Mouse (Mus musculus) midbrain, embryonic 10.5 days (tissue): ENCODE data around the gene Aebp1. TPM values are rescaled to one million over a fixed set of nuclear protein-coding genes. Genes with fewer than 3 reads are reported as not detected.

ENCODE experiments used
- DNase-seq: peaks from one replicate; pipeline ENCODE4 v3.0.0-alpha.2; 2017; ENCODE audit warnings: low spot score
- H3K27ac ChIP-seq: fragments of 300-500 bp; sonication (generic); replicated peaks from 2 replicates; pipeline ENCODE4 v1.5.1; 2016; ENCODE audit warnings: mild to moderate bottlenecking
- H3K27me3 ChIP-seq: fragments of 300-500 bp; sonication (generic); 2 replicates; pipeline ENCODE4 v1.6.1; 2016; ENCODE audit warnings: low read depth, mild to moderate bottlenecking; ENCODE audit not compliant: poor library complexity, severe bottlenecking
- H3K36me3 ChIP-seq: fragments of 300-500 bp; sonication (generic); 2 replicates; pipeline ENCODE4 v1.6.1; 2016; ENCODE audit warnings: mild to moderate bottlenecking, moderate library complexity
- H3K4me1 ChIP-seq: fragments of 300-500 bp; sonication (generic); 2 replicates; pipeline ENCODE4 v1.6.1; 2016
- H3K4me3 ChIP-seq: fragments of 300-500 bp; sonication (generic); 2 replicates; pipeline ENCODE4 v1.5.1; 2016; ENCODE audit warnings: mild to moderate bottlenecking, moderate library complexity
- H3K9me3 ChIP-seq: fragments of 300-500 bp; sonication (generic); replicated peaks from 2 replicates; pipeline ENCODE4 v1.6.1; 2016; ENCODE audit warnings: mild to moderate bottlenecking
- WGBS: fragments of 180-500 bp; shearing (Covaris S2); methylation state at CpG from one replicate; pipeline ENCODE4 v1.1.7; 2016; 5-methylcytosine and 5-hydroxymethylcytosine counted together
- polyA plus RNA-seq: library from polyadenylated mRNA; unstranded; fragments of >200 nt; fragmentation: Nextera tagmentation; extraction: Ambion mirVana; gene quantifications from 2 replicates; pipeline ENCODE4 v1.2.1, GENCODE M21; 2016

The Aebp1 gene
- polyA plus RNA-seq, 1 experiment from 2014 or later, result 8.1 TPM

GRCm38 (mm10) chr11:5901950-5902349 lies 40.2 kb downstream of the Aebp1 start:
- peaks cover 71% of the 10 kb centered on the region for H3K27me3 ChIP-seq

GRCm38 (mm10) chr11:5902390-5902789 lies 40.6 kb downstream of the Aebp1 start:
- Histone ChIP-seq H3K4me3 (peak overlapping the region; percentile 56), H3K27ac (peak overlapping the region; percentile 87), H3K27me3 (peaks cover 67% of the 10 kb centered on the region), H3K36me3 (no peaks in the 10 kb centered on the region), H3K9me3 (no peaks in the 10 kb centered on the region), H3K4me1 (peaks cover 50% of the 10 kb centered on the region)
- DNase-seq, result no peak
- 6% methylated on average over 6 of the region's 6 CpGs for WGBS

More at GRCm38 (mm10) chr11:5901950-5902349, 40.2 kb downstream of the Aebp1 start:
- Histone ChIP-seq H3K27ac (peak overlapping the region; percentile 87), H3K4me1 (peaks cover 52% of the 10 kb centered on the region), H3K9me3 (no peaks in the 10 kb centered on the region), H3K36me3 (no peaks in the 10 kb centered on the region), H3K4me3 (peak overlapping the region; percentile 56)
- DNase-seq, result peak; percentile 76
- WGBS, result under 1% methylated on average over 32 of the region's 32 CpGs

GRCm38 (mm10) chr11:5903844-5904243 lies 42.1 kb downstream of the Aebp1 start:
- no peak overlapping the region for H3K27ac ChIP-seq
- H3K36me3 ChIP-seq, result no peaks in the 10 kb centered on the region
- no peak overlapping the region for H3K4me3 ChIP-seq
- no peak for DNase-seq
- H3K27me3 ChIP-seq, result peaks cover 52% of the 10 kb centered on the region
- H3K9me3 ChIP-seq, result no peaks in the 10 kb centered on the region
- WGBS, result 88% methylated on average over 2 of the region's 2 CpGs
- peaks cover 39% of the 10 kb centered on the region for H3K4me1 ChIP-seq

- H3K27me3 ChIP-seq, result peaks cover 47% of the 10 kb centered on the region
- 94% methylated on average over 19 of the region's 19 CpGs for whole genome bisulfite sequencing
- H3K27ac ChIP-seq, result no peak overlapping the region
- no peaks in the 10 kb centered on the region for H3K36me3 ChIP-seq
- H3K4me1 ChIP-seq, result peaks cover 39% of the 10 kb centered on the region
- no peaks in the 10 kb centered on the region for H3K9me3 ChIP-seq
- no peak for DNase-seq
- H3K4me3 ChIP-seq, result no peak overlapping the region
Observed at GRCm38 (mm10) chr11:5904357-5904756, 42.6 kb downstream of the Aebp1 start.

- Histone ChIP-seq H3K4me3 (no peak overlapping the region), H3K27me3 (peaks cover 42% of the 10 kb centered on the region), H3K9me3 (no peaks in the 10 kb centered on the region), H3K4me1 (peaks cover 39% of the 10 kb centered on the region), H3K27ac (no peak overlapping the region), H3K36me3 (no peaks in the 10 kb centered on the region)
- WGBS, result 94% methylated on average over 6 of the region's 6 CpGs
- DNase-seq, result no peak
Observed at GRCm38 (mm10) chr11:5904871-5905270, 43.1 kb downstream of the Aebp1 start.

- Histone ChIP-seq H3K36me3 (no peaks in the 10 kb centered on the region), H3K9me3 (no peaks in the 10 kb centered on the region), H3K27me3 (peaks cover 33% of the 10 kb centered on the region), H3K27ac (no peak overlapping the region), H3K4me3 (no peak overlapping the region), H3K4me1 (peaks cover 32% of the 10 kb centered on the region)
- no peak for DNase-seq
- 85% methylated on average over 10 of the region's 10 CpGs for WGBS
Observed at GRCm38 (mm10) chr11:5905778-5906518, 44.2 kb downstream of the Aebp1 start.

GRCm38 (mm10) chr11:5907096-5907495 lies 45.3 kb downstream of the Aebp1 start:
- Histone ChIP-seq H3K9me3 (no peaks in the 10 kb centered on the region), H3K27me3 (peaks cover 23% of the 10 kb centered on the region), H3K4me1 (peaks cover 21% of the 10 kb centered on the region), H3K36me3 (no peaks in the 10 kb centered on the region), H3K27ac (no peak overlapping the region), H3K4me3 (no peak overlapping the region)
- DNase-seq, result no peak
- 52% methylated on average over 5 of the region's 5 CpGs for WGBS

GRCm38 (mm10) chr11:5908642-5909041 lies 46.9 kb downstream of the Aebp1 start:
- no peak for DNase-seq
- Histone ChIP-seq H3K4me1 (peaks cover 17% of the 10 kb centered on the region; the same call in 1 of the 2 replicates), H3K4me3 (no peak overlapping the region), H3K9me3 (no peaks in the 10 kb centered on the region), H3K27ac (no peak overlapping the region), H3K27me3 (peaks cover 9% of the 10 kb centered on the region; the same call in 1 of the 2 replicates), H3K36me3 (no peaks in the 10 kb centered on the region)
- 84% methylated on average over 4 of the region's 4 CpGs for WGBS

GRCm38 (mm10) chr11:5912635-5913034 lies 50.9 kb downstream of the Aebp1 start:
- 35% methylated on average over 5 of the region's 5 CpGs for WGBS
- Histone ChIP-seq H3K4me3 (no peak overlapping the region), H3K36me3 (no peaks in the 10 kb centered on the region), H3K9me3 (no peaks in the 10 kb centered on the region), H3K4me1 (0 out of 2 replicates have a peak, but pooled peaks cover 14% of the 10 kb centered on the region), H3K27ac (no peak overlapping the region; the same call in 1 of the 2 replicates), H3K27me3 (0 out of 2 replicates have a peak, but pooled peaks cover 7% of the 10 kb centered on the region)
- peak; percentile 45 for DNase-seq

GRCm38 (mm10) chr11:5913256-5913655 lies 51.5 kb downstream of the Aebp1 start:
- no peak for DNase-seq
- Histone ChIP-seq H3K4me1 (0 out of 2 replicates have a peak, but pooled peaks cover 14% of the 10 kb centered on the region), H3K27ac (no peak overlapping the region), H3K9me3 (no peaks in the 10 kb centered on the region), H3K36me3 (no peaks in the 10 kb centered on the region), H3K27me3 (0 out of 2 replicates have a peak, but pooled peaks cover 7% of the 10 kb centered on the region), H3K4me3 (no peak overlapping the region)
- WGBS, result 78% methylated on average over 8 of the region's 8 CpGs

GRCm38 (mm10) chr11:5913936-5914335 lies 52.2 kb downstream of the Aebp1 start:
- H3K4me1 ChIP-seq, result 0 out of 2 replicates have a peak, but pooled peaks cover 14% of the 10 kb centered on the region

GRCm38 (mm10) chr11:5914940-5915339 lies 53.2 kb downstream of the Aebp1 start:
- WGBS, result 61% methylated on average over 5 of the region's 5 CpGs
- Histone ChIP-seq H3K27me3 (0 out of 2 replicates have a peak, but pooled peaks cover 7% of the 10 kb centered on the region), H3K27ac (0 out of 2 replicates have a peak overlapping the region, but pooled peaks have one; percentile 23), H3K36me3 (no peaks in the 10 kb centered on the region), H3K9me3 (no peaks in the 10 kb centered on the region), H3K4me1 (0 out of 2 replicates have a peak, but pooled peaks cover 14% of the 10 kb centered on the region), H3K4me3 (no peak overlapping the region)
- no peak for DNase-seq

More at GRCm38 (mm10) chr11:5913936-5914335, 52.2 kb downstream of the Aebp1 start:
- Histone ChIP-seq H3K27me3 (0 out of 2 replicates have a peak, but pooled peaks cover 7% of the 10 kb centered on the region), H3K27ac (no peak overlapping the region), H3K9me3 (no peaks in the 10 kb centered on the region), H3K4me3 (no peak overlapping the region), H3K36me3 (no peaks in the 10 kb centered on the region)
- DNase-seq, result no peak
- WGBS, result 80% methylated on average over 4 of the region's 4 CpGs
